Mouse (Mus musculus): Measurements from ENCODE around the gene Supt5. TPM values are rescaled to one million over a fixed set of nuclear protein-coding genes. Genes with fewer than 3 reads are reported as not detected.
A peak's percentile ranks its signal among the peaks of the same experiment; 100 is the strongest.
"Not testable (repeated sequence)": the region's sequence is repeated elsewhere in the genome, so short reads cannot be mapped to it uniquely, and the experiment has no call there.

The Supt5 gene
- 89.7 and 101 TPM in 2 replicates for polyA plus RNA-seq (2014; fragmentation: Nextera tagmentation; extraction: Ambion mirVana)

GRCm38 (mm10) chr7:28338108-28338998, at the start of gene Supt5:
TSS of gene Supt5 (minus strand) at chr7:28338746.
- WGBS, result under 1% methylated on average over 77 of the region's 77 CpGs
- H3K4me1 ChIP-seq (ENCODE audit: control insufficient read depth, insufficient read depth, low read length), result 0 out of 2 replicates have a peak, but pooled peaks cover 6% of the 10 kb centered on the region
- H3K27me3 ChIP-seq (ENCODE audit: control insufficient read depth, insufficient read depth, low read length), result no peaks in the 10 kb centered on the region
- no peaks in the 10 kb centered on the region for H3K9me3 ChIP-seq (ENCODE audit: control insufficient read depth, low read length)
- peak within 1 kb of the TSS; percentile 95 for H3K9ac ChIP-seq (ENCODE audit: low read length)
- peak within 1 kb of the TSS; percentile 62 for H3K4me2 ChIP-seq (ENCODE audit: low read depth)
- H3K4me3 ChIP-seq (ENCODE audit: low read depth, low read length), result peak within 1 kb of the TSS; percentile 97
- peak within 1 kb of the TSS; percentile 76; the same call in 1 of the 2 replicates for H3K27ac ChIP-seq (ENCODE audit: low read depth, low read length)
- ATAC-seq (ENCODE audit: insufficient read depth, low FRiP score, low TSS enrichment) (peak; percentile 97), DNase-seq (ENCODE audit: low spot score) (peak; percentile 98)
- H3K36me3 ChIP-seq (ENCODE audit: control insufficient read depth, insufficient read depth, low read length), result no peaks in the 10 kb centered on the region

- not testable (repeated sequence) for H3K27ac ChIP-seq (ENCODE audit: low read depth, low read length); ATAC-seq (ENCODE audit: insufficient read depth, low FRiP score, low TSS enrichment); H3K4me2 ChIP-seq (ENCODE audit: low read depth); H3K9me3 ChIP-seq (ENCODE audit: control insufficient read depth, low read length); H3K4me1 ChIP-seq (ENCODE audit: control insufficient read depth, insufficient read depth, low read length); DNase-seq (ENCODE audit: low spot score); H3K4me3 ChIP-seq (ENCODE audit: low read depth, low read length); H3K9ac ChIP-seq (ENCODE audit: low read length); H3K27me3 ChIP-seq (ENCODE audit: control insufficient read depth, insufficient read depth, low read length)
- H3K36me3 ChIP-seq (ENCODE audit: control insufficient read depth, insufficient read depth, low read length), result peaks cover 14% of the 10 kb centered on the region
- WGBS, result 93% methylated on average over 7 of the region's 7 CpGs
These were observed 48.8 kb upstream of the Supt5 start for GRCm38 (mm10) chr7:28387384-28387783.

GRCm38 (mm10) chr7:28386877-28387276, 48.3 kb upstream of the Supt5 start:
- H3K36me3 ChIP-seq (ENCODE audit: control insufficient read depth, insufficient read depth, low read length), result peaks cover 14% of the 10 kb centered on the region
- not testable (repeated sequence) for DNase-seq (ENCODE audit: low spot score); H3K4me2 ChIP-seq (ENCODE audit: low read depth); H3K9me3 ChIP-seq (ENCODE audit: control insufficient read depth, low read length); H3K4me3 ChIP-seq (ENCODE audit: low read depth, low read length); H3K4me1 ChIP-seq (ENCODE audit: control insufficient read depth, insufficient read depth, low read length); H3K27ac ChIP-seq (ENCODE audit: low read depth, low read length); H3K9ac ChIP-seq (ENCODE audit: low read length); ATAC-seq (ENCODE audit: insufficient read depth, low FRiP score, low TSS enrichment); H3K27me3 ChIP-seq (ENCODE audit: control insufficient read depth, insufficient read depth, low read length)
- 83% methylated on average over 6 of the region's 6 CpGs for WGBS

GRCm38 (mm10) chr7:28386462-28386861, 47.9 kb upstream of the Supt5 start:
- no peaks in the 10 kb centered on the region for H3K27me3 ChIP-seq (ENCODE audit: control insufficient read depth, insufficient read depth, low read length)
- no peak overlapping the region for H3K27ac ChIP-seq (ENCODE audit: low read depth, low read length)
- DNase-seq (ENCODE audit: low spot score) (peak; percentile 85), ATAC-seq (ENCODE audit: insufficient read depth, low FRiP score, low TSS enrichment) (no peak; the same call in 1 of the 2 replicates)
- H3K36me3 ChIP-seq (ENCODE audit: control insufficient read depth, insufficient read depth, low read length), result peaks cover 14% of the 10 kb centered on the region
- no peak overlapping the region for H3K4me2 ChIP-seq (ENCODE audit: low read depth)
- peaks cover 7% of the 10 kb centered on the region for H3K4me1 ChIP-seq (ENCODE audit: control insufficient read depth, insufficient read depth, low read length)
- no peak overlapping the region for H3K4me3 ChIP-seq (ENCODE audit: low read depth, low read length)
- H3K9ac ChIP-seq (ENCODE audit: low read length), result no peak overlapping the region
- no peaks in the 10 kb centered on the region for H3K9me3 ChIP-seq (ENCODE audit: control insufficient read depth, low read length)
- 28% methylated on average over 4 of the region's 4 CpGs for WGBS

GRCm38 (mm10) chr7:28386007-28386406, 47.5 kb upstream of the Supt5 start:
- H3K36me3 ChIP-seq (ENCODE audit: control insufficient read depth, insufficient read depth, low read length), result peaks cover 14% of the 10 kb centered on the region
- ATAC-seq (ENCODE audit: insufficient read depth, low FRiP score, low TSS enrichment), result no peak

GRCm38 (mm10) chr7:28385196-28385595, 46.6 kb upstream of the Supt5 start:
- 93% methylated on average over 9 of the region's 9 CpGs for WGBS
- H3K9me3 ChIP-seq (ENCODE audit: control insufficient read depth, low read length), result no peaks in the 10 kb centered on the region
- no peak for DNase-seq (ENCODE audit: low spot score)
- no peak overlapping the region for H3K4me2 ChIP-seq (ENCODE audit: low read depth)
- peaks cover 13% of the 10 kb centered on the region for H3K4me1 ChIP-seq (ENCODE audit: control insufficient read depth, insufficient read depth, low read length)
- H3K27me3 ChIP-seq (ENCODE audit: control insufficient read depth, insufficient read depth, low read length), result no peaks in the 10 kb centered on the region
- H3K36me3 ChIP-seq (ENCODE audit: control insufficient read depth, insufficient read depth, low read length), result peaks cover 11% of the 10 kb centered on the region
- no peak for ATAC-seq (ENCODE audit: insufficient read depth, low FRiP score, low TSS enrichment)
- H3K9ac ChIP-seq (ENCODE audit: low read length), result no peak overlapping the region
- no peak overlapping the region for H3K27ac ChIP-seq (ENCODE audit: low read depth, low read length)
- no peak overlapping the region for H3K4me3 ChIP-seq (ENCODE audit: low read depth, low read length)

More at GRCm38 (mm10) chr7:28386007-28386406, 47.5 kb upstream of the Supt5 start:
- H3K4me1 ChIP-seq (ENCODE audit: control insufficient read depth, insufficient read depth, low read length), result peaks cover 11% of the 10 kb centered on the region
- H3K9me3 ChIP-seq (ENCODE audit: control insufficient read depth, low read length), result no peaks in the 10 kb centered on the region
- H3K4me2 ChIP-seq (ENCODE audit: low read depth), result no peak overlapping the region
- WGBS, result 93% methylated on average over 7 of the region's 7 CpGs
- H3K9ac ChIP-seq (ENCODE audit: low read length), result no peak overlapping the region
- no peak for DNase-seq (ENCODE audit: low spot score)
- no peak overlapping the region for H3K27ac ChIP-seq (ENCODE audit: low read depth, low read length)
- H3K27me3 ChIP-seq (ENCODE audit: control insufficient read depth, insufficient read depth, low read length), result no peaks in the 10 kb centered on the region
- H3K4me3 ChIP-seq (ENCODE audit: low read depth, low read length), result no peak overlapping the region

GRCm38 (mm10) chr7:28384162-28384561, 45.6 kb upstream of the Supt5 start:
- Histone ChIP-seq H3K4me1 (ENCODE audit: control insufficient read depth, insufficient read depth, low read length) (peaks cover 18% of the 10 kb centered on the region), H3K9me3 (ENCODE audit: control insufficient read depth, low read length) (no peaks in the 10 kb centered on the region), H3K27me3 (ENCODE audit: control insufficient read depth, insufficient read depth, low read length) (no peaks in the 10 kb centered on the region), H3K4me2 (ENCODE audit: low read depth) (no peak overlapping the region), H3K9ac (ENCODE audit: low read length) (no peak overlapping the region), H3K4me3 (ENCODE audit: low read depth, low read length) (no peak overlapping the region), H3K36me3 (ENCODE audit: control insufficient read depth, insufficient read depth, low read length) (peaks cover 9% of the 10 kb centered on the region; the same call in 1 of the 2 replicates), H3K27ac (ENCODE audit: low read depth, low read length) (no peak overlapping the region)
- DNase-seq (ENCODE audit: low spot score), result no peak
- 88% methylated on average over 6 of the region's 6 CpGs for WGBS
- no peak for ATAC-seq (ENCODE audit: insufficient read depth, low FRiP score, low TSS enrichment)

- DNase-seq (ENCODE audit: low spot score), result no peak
- H3K9ac ChIP-seq (ENCODE audit: low read length), result no peak overlapping the region
- no peak for ATAC-seq (ENCODE audit: insufficient read depth, low FRiP score, low TSS enrichment)
- H3K27ac ChIP-seq (ENCODE audit: low read depth, low read length), result no peak overlapping the region
- 79% methylated on average over 4 of the region's 4 CpGs for WGBS
- H3K27me3 ChIP-seq (ENCODE audit: control insufficient read depth, insufficient read depth, low read length), result no peaks in the 10 kb centered on the region
- H3K4me3 ChIP-seq (ENCODE audit: low read depth, low read length), result no peak overlapping the region
- peaks cover 21% of the 10 kb centered on the region for H3K4me1 ChIP-seq (ENCODE audit: control insufficient read depth, insufficient read depth, low read length)
- H3K36me3 ChIP-seq (ENCODE audit: control insufficient read depth, insufficient read depth, low read length), result peaks cover 7% of the 10 kb centered on the region; the same call in 1 of the 2 replicates
- H3K4me2 ChIP-seq (ENCODE audit: low read depth), result no peak overlapping the region
- no peaks in the 10 kb centered on the region for H3K9me3 ChIP-seq (ENCODE audit: control insufficient read depth, low read length)
These were observed 45.1 kb upstream of the Supt5 start for GRCm38 (mm10) chr7:28383606-28384005.

Measured in neural tube, embryonic 11.5 days (tissue).